ENCODE assay signal across 8 mouse cellular contexts in the genomic region with DNA sequence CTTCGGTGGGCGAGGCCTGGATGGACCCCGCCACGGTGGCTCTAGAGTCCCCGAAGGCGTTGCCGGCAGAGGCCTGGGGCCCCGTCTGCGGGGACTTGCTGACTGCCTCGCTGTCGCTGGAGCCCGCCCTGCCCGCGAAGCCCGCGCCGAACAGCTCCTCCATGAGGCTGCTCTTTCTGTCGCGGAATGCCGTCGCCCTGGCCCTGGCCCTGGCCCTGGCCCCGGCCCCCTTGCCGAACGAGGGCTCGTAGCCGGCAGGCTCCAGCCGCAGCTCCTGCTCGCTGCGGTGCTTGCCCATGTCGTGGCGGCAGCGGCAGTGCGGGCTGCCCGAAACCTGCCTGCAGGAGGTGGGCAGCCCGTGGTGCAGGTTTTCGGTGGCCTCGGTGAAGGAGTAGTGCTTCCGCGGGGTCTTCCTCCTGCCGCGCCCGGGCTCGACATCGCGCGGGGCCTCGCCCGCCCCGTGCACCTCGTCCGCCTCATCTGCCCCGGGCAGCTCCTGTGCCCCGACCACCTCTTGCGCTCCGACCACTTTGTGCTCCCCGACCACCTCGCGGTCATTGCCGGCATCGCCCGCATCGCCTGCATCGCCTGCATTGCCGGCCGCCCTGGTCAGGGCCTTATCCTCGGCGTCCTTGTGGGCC. TPM values are rescaled to one million over a fixed set of nuclear protein-coding genes. Genes with fewer than 3 reads are reported as not detected.
DNase-seq lines count a peak whose midpoint lies in the region; ATAC-seq and TF ChIP-seq lines count a peak whose summit lies in the region.

No protein-coding gene starts in this region.

- no peaks in the 10 kb centered on the region for H3K27me3 ChIP-seq in forebrain, embryonic 12.5 days

- in situ Hi-C loops in ES-E14 (cut with MboI; ENCODE audit: low sequenced_read_pairs in 2 of 2, unreplicated experiment in 2 of 2) = no loop called here

- intact Hi-C loops in heart, postnatal 10 days (cut with DNase I) = loop anchor here (2.0 kb wide), 2 partner anchors 32 to 42 kb away; a partner anchor contains a TSS

- no peaks in the 10 kb centered on the region for H3K9me3 ChIP-seq in ES-E14 (ENCODE audit: control insufficient read depth, insufficient read depth, low read depth, low read length)
- no peaks in the 10 kb centered on the region for H3K9me3 ChIP-seq in forebrain, embryonic 12.5 days

- ATAC-seq in forebrain, embryonic 12.5 days (ENCODE audit: low FRiP score) = peak; percentile 86

- 1% methylated on average over 63 of the region's 67 CpGs for WGBS in forebrain, embryonic 12.5 days

- H3K4me1 ChIP-seq in ES-E14 (ENCODE audit: control insufficient read depth in 2 of 2, insufficient read depth in 2 of 2, low read length in 2 of 2, poor library complexity in 1 of 2) = peaks cover 0 to 4% of the 10 kb centered on the region in 2 experiments; a peak in 2 of 4 replicates
- peaks cover 11% of the 10 kb centered on the region; the same call in 1 of the 2 replicates for H3K4me1 ChIP-seq in forebrain, embryonic 12.5 days

- peak overlapping the region; percentile 71 for H3K9ac ChIP-seq in ES-E14 (ENCODE audit: insufficient read depth, low read depth, low read length, poor library complexity, severe bottlenecking)
- H3K9ac ChIP-seq in forebrain, embryonic 12.5 days = peak overlapping the region; percentile 82

- peak overlapping the region; percentile 75 for H3K4me2 ChIP-seq in forebrain, embryonic 12.5 days

- peaks cover 3% of the 10 kb centered on the region; the same call in 1 of the 2 replicates for H3K36me3 ChIP-seq in ES-E14 (ENCODE audit: control insufficient read depth, insufficient read depth, low read length, poor library complexity, severe bottlenecking)
- peaks cover 17% of the 10 kb centered on the region for H3K36me3 ChIP-seq in forebrain, embryonic 12.5 days (replicated peaks)

- no peak for DNase-seq in ES-E14 (ENCODE audit: low read depth, low spot score)
- DNase-seq in c-Kit-positive CD71-positive TER-119-negative erythroid progenitor cells, embryonic 14.5 days (ENCODE audit: low read depth) = peak; percentile 20
- DNase-seq in heart, postnatal 10 days = peak; percentile 81 to 83
- DNase-seq in kidney, postnatal 25 days = peak; percentile 55 to 67
- DNase-seq in lung, postnatal 14 days = peak; percentile 65
- peak; percentile 72 for DNase-seq in ovary, postnatal 36 days (ENCODE audit: low spot score)
- DNase-seq in urinary bladder, postnatal 14 days (ENCODE audit: low spot score) = peak; percentile 63

- peak overlapping the region; percentile 64 to 77 for H3K4me3 ChIP-seq in ES-E14 (ENCODE audit: insufficient read depth in 1 of 2, low read depth in 1 of 2, low read length in 2 of 2, poor library complexity in 1 of 2, severe bottlenecking in 1 of 2)
- H3K4me3 ChIP-seq in forebrain, embryonic 12.5 days (replicated peaks) = peak overlapping the region; percentile 51

- no peak overlapping the region for H3K27ac ChIP-seq in ES-E14 (ENCODE audit: insufficient read depth, low read depth, low read length, poor library complexity, severe bottlenecking)
- H3K27ac ChIP-seq in forebrain, embryonic 12.5 days = peak overlapping the region; percentile 68

TF ChIP-seq in ES-E14, 5 proteins besides CTCF, POLR2A, EP300 and RAD21:
- TF ChIP-seq HCFC1 (IDR thresholded peaks at IDR 0.05; ENCODE audit: borderline replicate concordance, insufficient read depth, low read length) (0 out of 2 replicates have a peak, but pooled peaks have one; percentile 53), MAFK (IDR thresholded peaks at IDR 0.05; ENCODE audit: insufficient read depth, low read depth, low read length) (no peak), CHD2 (IDR thresholded peaks at IDR 0.05; ENCODE audit: low read depth, low read length) (no peak)

RNA-seq across cellular contexts. Expression of a gene that starts 14.0 kb away (rescaled TPM):
- 93.7 and 126 TPM in 2 replicates for total RNA-seq in ES-E14 (2012; rRNA removed)
- polyA plus RNA-seq in forebrain, embryonic 12.5 days (2016; fragmentation: Nextera tagmentation; extraction: Ambion mirVana) = 116 and 127 TPM in 2 replicates
- total RNA-seq in heart, postnatal 10 days (2021) = 10 to 100 TPM; 12.8 to 18.2 TPM

RNA-seq across cellular contexts. Expression of a gene that starts 31.7 kb away (rescaled TPM):
- 278 and 403 TPM in 2 replicates for total RNA-seq in ES-E14 (2012; rRNA removed)
- polyA plus RNA-seq in forebrain, embryonic 12.5 days (2016; fragmentation: Nextera tagmentation; extraction: Ambion mirVana) = 799 and 857 TPM in 2 replicates
- 100 to 1,000 TPM in 1 of 2 experiments, 10 to 100 TPM in 1; 94.6 to 120 TPM for total RNA-seq in heart, postnatal 10 days (2021)

RNA-seq across cellular contexts. Expression of a gene that starts 32.9 kb away (rescaled TPM):
- 0.58 and 0.74 TPM in 2 replicates for total RNA-seq in ES-E14 (2012; rRNA removed)
- polyA plus RNA-seq in forebrain, embryonic 12.5 days (2016; fragmentation: Nextera tagmentation; extraction: Ambion mirVana) = 1.3 and 1.6 TPM in 2 replicates
- 1 to 10 TPM; 1.3 to 1.4 TPM for total RNA-seq in heart, postnatal 10 days (2021)

RNA-seq across cellular contexts. Expression of a gene that starts 41.0 kb away (rescaled TPM):
- 1.9 and 3.2 TPM in 2 replicates for total RNA-seq in ES-E14 (2012; rRNA removed)
- polyA plus RNA-seq in forebrain, embryonic 12.5 days (2016; fragmentation: Nextera tagmentation; extraction: Ambion mirVana) = 0.59 and 1.6 TPM in 2 replicates
- 100 to 1,000 TPM; 593 to 606 TPM for total RNA-seq in heart, postnatal 10 days (2021)
